Mouse (Mus musculus): Measurements from ENCODE around the gene Medag. TPM values are rescaled to one million over a fixed set of nuclear protein-coding genes. Genes with fewer than 3 reads are reported as not detected.

Medag gene
- polyA plus RNA-seq (2012; rRNA removed), result 1.8 and 2.0 TPM in 2 replicates

GRCm38 (mm10) chr5:149411509-149412193 is at the start of gene Medag:
TSS of gene Medag (plus strand) at chr5:149411749.
- WGBS, result 8% methylated on average over 38 of the region's 38 CpGs
- DNase-seq (ENCODE audit: low read depth, low spot score), result no peak

- 85% methylated on average over 3 of the region's 3 CpGs for whole genome bisulfite sequencing
- no peak for DNase-seq (ENCODE audit: low read depth, low spot score)
Measured at GRCm38 (mm10) chr5:149362626-149363025, 48.9 kb upstream of the Medag start.

- 64% methylated on average over 16 of the region's 16 CpGs for WGBS
- no peak for DNase-seq (ENCODE audit: low read depth, low spot score)
Measured at GRCm38 (mm10) chr5:149363903-149364755, 47.4 kb upstream of the Medag start.

GRCm38 (mm10) chr5:149367011-149367410 is 44.5 kb upstream of the Medag start:
- DNase-seq (ENCODE audit: low read depth, low spot score), result no peak
- WGBS, result 90% methylated on average over 2 of the region's 2 CpGs

GRCm38 (mm10) chr5:149367544-149368466 is 43.7 kb upstream of the Medag start:
- 55% methylated on average over 7 of the region's 7 CpGs for WGBS
- DNase-seq (ENCODE audit: low read depth, low spot score), result no peak

GRCm38 (mm10) chr5:149368575-149369312 is 42.8 kb upstream of the Medag start:
- 53% methylated on average over 12 of the region's 12 CpGs for WGBS
- DNase-seq (ENCODE audit: low read depth, low spot score), result no peak

GRCm38 (mm10) chr5:149369373-149370035 is 42.0 kb upstream of the Medag start:
- WGBS, result 70% methylated on average over 21 of the region's 21 CpGs
- DNase-seq (ENCODE audit: low read depth, low spot score), result no peak

- WGBS, result 80% methylated on average over 8 of the region's 8 CpGs
- DNase-seq (ENCODE audit: low read depth, low spot score), result no peak
Measured at GRCm38 (mm10) chr5:149372018-149372417, 39.5 kb upstream of the Medag start.

GRCm38 (mm10) chr5:149373224-149373623 is 38.3 kb upstream of the Medag start:
- WGBS, result 39% methylated on average over 9 of the region's 9 CpGs

GRCm38 (mm10) chr5:149374026-149374425 is 37.5 kb upstream of the Medag start:
- WGBS, result 22% methylated on average over 7 of the region's 7 CpGs
- DNase-seq (ENCODE audit: low read depth, low spot score), result no peak

More at GRCm38 (mm10) chr5:149373224-149373623, 38.3 kb upstream of the Medag start:
- DNase-seq (ENCODE audit: low read depth, low spot score), result no peak

GRCm38 (mm10) chr5:149375074-149375888 is 36.3 kb upstream of the Medag start:
- 38% methylated on average over 14 of the region's 14 CpGs for WGBS
- DNase-seq (ENCODE audit: low read depth, low spot score), result no peak

GRCm38 (mm10) chr5:149375889-149376212 is 35.7 kb upstream of the Medag start:
- WGBS, result under 1% methylated on average over 8 of the region's 8 CpGs
- peak; percentile 51 for DNase-seq (ENCODE audit: low read depth, low spot score)

GRCm38 (mm10) chr5:149376367-149376766 is 35.2 kb upstream of the Medag start:
- 58% methylated on average over 7 of the region's 7 CpGs for WGBS
- no peak for DNase-seq (ENCODE audit: low read depth, low spot score)

GRCm38 (mm10) chr5:149377253-149377652 is 34.3 kb upstream of the Medag start:
- 20% methylated on average over 6 of the region's 6 CpGs for WGBS
- no peak for DNase-seq (ENCODE audit: low read depth, low spot score)

- 79% methylated on average over 7 of the region's 7 CpGs for WGBS
- no peak for DNase-seq (ENCODE audit: low read depth, low spot score)
Measured at GRCm38 (mm10) chr5:149378566-149378965, 33.0 kb upstream of the Medag start.

GRCm38 (mm10) chr5:149379131-149379784 is 32.3 kb upstream of the Medag start:
- WGBS, result 78% methylated on average over 16 of the region's 16 CpGs
- no peak for DNase-seq (ENCODE audit: low read depth, low spot score)

- DNase-seq (ENCODE audit: low read depth, low spot score), result no peak
- WGBS, result 94% methylated on average over 8 of the region's 8 CpGs
Measured at GRCm38 (mm10) chr5:149379861-149380260, 31.7 kb upstream of the Medag start.

Measured in large intestine, adult 2 months (tissue).